Mouse (Mus musculus): ENCODE data around the gene Zscan5b. TPM values are rescaled to one million over a fixed set of nuclear protein-coding genes. Genes with fewer than 3 reads are reported as not detected.

The Zscan5b gene
- polyA plus RNA-seq, 1 experiment from 2014 or later = not detected

GRCm38 (mm10) chr7:6262984-6263383 lies 40.9 kb downstream of the Zscan5b start:
- no peak overlapping the region for H3K4me2 ChIP-seq (ENCODE audit: low read length)
- no peaks in the 10 kb centered on the region for H3K36me3 ChIP-seq (ENCODE audit: control insufficient read depth, insufficient read depth, low read length)
- H3K27me3 ChIP-seq (ENCODE audit: control insufficient read depth, insufficient read depth, low read length) = no peaks in the 10 kb centered on the region
- no peak overlapping the region for H3K9ac ChIP-seq (ENCODE audit: low read length)
- H3K4me1 ChIP-seq (ENCODE audit: control insufficient read depth in 2 of 2, insufficient read depth in 2 of 2, low read length in 2 of 2) = no peaks in the 10 kb centered on the region
- no peak overlapping the region for H3K4me3 ChIP-seq (ENCODE audit: control insufficient read depth in 1 of 2, insufficient read depth in 1 of 2, low read depth in 1 of 2, low read length in 2 of 2)
- no peak for ATAC-seq (ENCODE audit: insufficient number of reproducible peaks, insufficient read depth, low FRiP score, low read depth)
- no peaks in the 10 kb centered on the region for H3K9me3 ChIP-seq (ENCODE audit: control insufficient read depth, low read length)
- H3K27ac ChIP-seq (replicated peaks in 1 of 2; ENCODE audit: control insufficient read depth in 1 of 2, insufficient read depth in 1 of 2, low read depth in 2 of 2, low read length in 2 of 2) = no peak overlapping the region
- WGBS = 71% methylated on average over 4 of the region's 4 CpGs

DNA sequence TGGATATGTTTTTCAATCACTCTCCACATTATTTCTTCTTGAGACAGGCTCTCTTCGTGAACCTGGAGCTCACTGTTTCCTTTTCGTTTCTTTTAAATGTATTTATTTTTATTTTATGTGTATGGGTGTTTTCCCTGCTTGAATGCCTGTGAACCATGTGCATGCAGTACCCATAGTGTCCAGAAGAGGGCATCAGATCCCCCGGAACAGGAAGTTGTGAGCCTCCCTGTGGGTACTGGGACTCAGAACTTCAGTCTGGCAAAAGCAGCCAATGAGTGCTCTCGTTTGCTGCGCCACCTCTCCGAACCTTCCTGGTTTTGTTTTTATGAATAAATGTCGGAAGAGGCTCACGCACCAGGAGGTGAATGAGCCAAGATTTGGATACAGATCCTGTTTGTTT lies 43.6 kb downstream of the Zscan5b start:
- no peak overlapping the region for H3K4me2 ChIP-seq (ENCODE audit: low read length)
- H3K36me3 ChIP-seq (ENCODE audit: control insufficient read depth, insufficient read depth, low read length) = no peaks in the 10 kb centered on the region
- no peak overlapping the region for H3K27ac ChIP-seq (replicated peaks in 1 of 2; ENCODE audit: control insufficient read depth in 1 of 2, insufficient read depth in 1 of 2, low read depth in 2 of 2, low read length in 2 of 2)
- no peak overlapping the region for H3K4me3 ChIP-seq (ENCODE audit: control insufficient read depth in 1 of 2, insufficient read depth in 1 of 2, low read depth in 1 of 2, low read length in 2 of 2)
- H3K4me1 ChIP-seq (ENCODE audit: control insufficient read depth in 2 of 2, insufficient read depth in 2 of 2, low read length in 2 of 2) = no peaks in the 10 kb centered on the region
- no peaks in the 10 kb centered on the region for H3K27me3 ChIP-seq (ENCODE audit: control insufficient read depth, insufficient read depth, low read length)
- no peak for ATAC-seq (ENCODE audit: insufficient number of reproducible peaks, insufficient read depth, low FRiP score, low read depth)
- H3K9me3 ChIP-seq (ENCODE audit: control insufficient read depth, low read length) = no peaks in the 10 kb centered on the region
- WGBS = 47% methylated on average over 8 of the region's 8 CpGs
- no peak overlapping the region for H3K9ac ChIP-seq (ENCODE audit: low read length)

- no peak overlapping the region for H3K4me3 ChIP-seq (ENCODE audit: control insufficient read depth in 1 of 2, insufficient read depth in 1 of 2, low read depth in 1 of 2, low read length in 2 of 2)
- H3K27me3 ChIP-seq (ENCODE audit: control insufficient read depth, insufficient read depth, low read length) = no peaks in the 10 kb centered on the region
- ATAC-seq (ENCODE audit: insufficient number of reproducible peaks, insufficient read depth, low FRiP score, low read depth) = no peak
- no peak overlapping the region for H3K9ac ChIP-seq (ENCODE audit: low read length)
- no peaks in the 10 kb centered on the region for H3K4me1 ChIP-seq (ENCODE audit: control insufficient read depth in 2 of 2, insufficient read depth in 2 of 2, low read length in 2 of 2)
- H3K4me2 ChIP-seq (ENCODE audit: low read length) = no peak overlapping the region
- no peaks in the 10 kb centered on the region for H3K9me3 ChIP-seq (ENCODE audit: control insufficient read depth, low read length)
- no peaks in the 10 kb centered on the region for H3K36me3 ChIP-seq (ENCODE audit: control insufficient read depth, insufficient read depth, low read length)
- H3K27ac ChIP-seq (replicated peaks in 1 of 2; ENCODE audit: control insufficient read depth in 1 of 2, insufficient read depth in 1 of 2, low read depth in 2 of 2, low read length in 2 of 2) = no peak overlapping the region
- WGBS = 38% methylated on average over 3 of the region's 3 CpGs
Observed at GRCm38 (mm10) chr7:6277906-6278305, 55.8 kb downstream of the Zscan5b start.

DNA sequence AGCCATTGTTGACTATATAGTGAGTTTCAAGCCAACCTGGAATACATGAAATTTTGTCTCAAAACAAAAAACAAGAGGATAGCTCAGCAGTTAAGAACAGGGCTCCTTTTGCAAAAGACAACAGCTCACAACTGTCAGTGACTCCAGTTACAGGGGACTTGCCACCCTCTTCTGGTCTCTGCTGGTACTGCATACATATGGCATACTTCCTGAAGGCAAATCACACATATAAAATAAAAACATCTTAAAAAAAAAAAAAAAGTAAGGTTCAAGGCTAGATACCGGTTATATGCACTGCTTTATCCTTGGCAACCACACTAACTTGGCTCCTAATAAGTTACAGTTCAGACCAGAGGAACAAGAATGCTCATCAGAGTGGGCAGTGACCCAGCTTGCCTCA lies 60.7 kb downstream of the Zscan5b start:
- Histone ChIP-seq H3K9me3 (ENCODE audit: control insufficient read depth, low read length) (no peaks in the 10 kb centered on the region), H3K36me3 (ENCODE audit: control insufficient read depth, insufficient read depth, low read length) (no peaks in the 10 kb centered on the region), H3K4me1 (ENCODE audit: control insufficient read depth in 2 of 2, insufficient read depth in 2 of 2, low read length in 2 of 2) (peaks cover 5 to 11% of the 10 kb centered on the region in 2 experiments; a peak in 3 of 4 replicates), H3K27me3 (ENCODE audit: control insufficient read depth, insufficient read depth, low read length) (no peaks in the 10 kb centered on the region), H3K27ac (replicated peaks in 1 of 2; ENCODE audit: control insufficient read depth in 1 of 2, insufficient read depth in 1 of 2, low read depth in 2 of 2, low read length in 2 of 2) (peak overlapping the region in 1 of 2 experiments; percentile 79; a peak in 2 of 4 replicates), H3K9ac (ENCODE audit: low read length) (peak overlapping the region; percentile 76), H3K4me2 (ENCODE audit: low read length) (peak overlapping the region; percentile 66), H3K4me3 (ENCODE audit: control insufficient read depth in 1 of 2, insufficient read depth in 1 of 2, low read depth in 1 of 2, low read length in 2 of 2) (peak overlapping the region; percentile 53 to 83; a peak in 3 of 4 replicates)
- WGBS = 3% methylated on average over 1 of the region's 1 CpGs
- ATAC-seq (ENCODE audit: insufficient number of reproducible peaks, insufficient read depth, low FRiP score, low read depth) = no peak

- no peaks in the 10 kb centered on the region for H3K9me3 ChIP-seq (ENCODE audit: control insufficient read depth, low read length)
- no peaks in the 10 kb centered on the region for H3K27me3 ChIP-seq (ENCODE audit: control insufficient read depth, insufficient read depth, low read length)
- peaks cover 5 to 11% of the 10 kb centered on the region in 2 experiments; a peak in 3 of 4 replicates for H3K4me1 ChIP-seq (ENCODE audit: control insufficient read depth in 2 of 2, insufficient read depth in 2 of 2, low read length in 2 of 2)
- peak overlapping the region; percentile 76 for H3K9ac ChIP-seq (ENCODE audit: low read length)
- H3K4me2 ChIP-seq (ENCODE audit: low read length) = peak overlapping the region; percentile 66
- WGBS = 1% methylated on average over 23 of the region's 23 CpGs
- H3K27ac ChIP-seq (replicated peaks in 1 of 2; ENCODE audit: control insufficient read depth in 1 of 2, insufficient read depth in 1 of 2, low read depth in 2 of 2, low read length in 2 of 2) = peak overlapping the region; percentile 79 to 93
- H3K36me3 ChIP-seq (ENCODE audit: control insufficient read depth, insufficient read depth, low read length) = no peaks in the 10 kb centered on the region
- peak overlapping the region; percentile 53 to 83 for H3K4me3 ChIP-seq (ENCODE audit: control insufficient read depth in 1 of 2, insufficient read depth in 1 of 2, low read depth in 1 of 2, low read length in 2 of 2)
- peak; percentile 45; the same call in 1 of the 2 replicates for ATAC-seq (ENCODE audit: insufficient number of reproducible peaks, insufficient read depth, low FRiP score, low read depth)
Observed at GRCm38 (mm10) chr7:6283451-6284075, 61.5 kb downstream of the Zscan5b start.

DNA sequence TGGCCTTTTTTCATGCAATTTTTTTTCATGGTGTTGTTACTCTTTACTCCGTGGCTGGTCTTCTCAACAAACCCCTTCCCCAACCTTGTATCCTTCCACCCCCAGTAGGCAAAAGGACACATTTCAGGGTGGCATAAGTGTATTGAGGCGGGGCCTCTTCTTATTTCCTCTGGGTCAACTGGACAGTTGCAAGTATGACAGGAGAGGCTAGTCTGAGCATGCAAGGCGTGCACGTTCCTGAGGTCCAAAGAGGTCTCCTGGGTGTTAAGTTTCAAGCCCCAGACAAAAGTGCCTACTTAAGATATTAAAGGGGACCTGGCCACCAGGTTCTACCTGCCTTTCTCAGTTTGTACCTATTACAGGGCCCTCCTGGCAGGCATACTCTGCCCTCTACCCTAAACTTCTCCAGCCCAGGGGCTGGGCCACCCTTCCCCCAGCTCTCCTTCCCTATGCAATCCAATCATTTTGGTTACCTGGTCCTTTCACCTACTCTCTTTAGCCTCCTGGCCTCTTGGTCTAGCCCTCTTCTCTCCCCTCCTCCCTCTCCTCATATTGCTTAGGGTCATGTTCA lies 62.4 kb downstream of the Zscan5b start:
- 82% methylated on average over 4 of the region's 4 CpGs for WGBS
- H3K36me3 ChIP-seq (ENCODE audit: control insufficient read depth, insufficient read depth, low read length) = no peaks in the 10 kb centered on the region
- no peak overlapping the region for H3K27ac ChIP-seq (replicated peaks in 1 of 2; ENCODE audit: control insufficient read depth in 1 of 2, insufficient read depth in 1 of 2, low read depth in 2 of 2, low read length in 2 of 2)
- H3K4me1 ChIP-seq (ENCODE audit: control insufficient read depth in 2 of 2, insufficient read depth in 2 of 2, low read length in 2 of 2) = peaks cover 5 to 11% of the 10 kb centered on the region in 2 experiments; a peak in 3 of 4 replicates
- no peaks in the 10 kb centered on the region for H3K27me3 ChIP-seq (ENCODE audit: control insufficient read depth, insufficient read depth, low read length)
- no peak overlapping the region for H3K9ac ChIP-seq (ENCODE audit: low read length)
- no peak for ATAC-seq (ENCODE audit: insufficient number of reproducible peaks, insufficient read depth, low FRiP score, low read depth)
- H3K4me2 ChIP-seq (ENCODE audit: low read length) = no peak overlapping the region
- H3K4me3 ChIP-seq (ENCODE audit: control insufficient read depth in 1 of 2, insufficient read depth in 1 of 2, low read depth in 1 of 2, low read length in 2 of 2) = no peak overlapping the region
- no peaks in the 10 kb centered on the region for H3K9me3 ChIP-seq (ENCODE audit: control insufficient read depth, low read length)

DNA sequence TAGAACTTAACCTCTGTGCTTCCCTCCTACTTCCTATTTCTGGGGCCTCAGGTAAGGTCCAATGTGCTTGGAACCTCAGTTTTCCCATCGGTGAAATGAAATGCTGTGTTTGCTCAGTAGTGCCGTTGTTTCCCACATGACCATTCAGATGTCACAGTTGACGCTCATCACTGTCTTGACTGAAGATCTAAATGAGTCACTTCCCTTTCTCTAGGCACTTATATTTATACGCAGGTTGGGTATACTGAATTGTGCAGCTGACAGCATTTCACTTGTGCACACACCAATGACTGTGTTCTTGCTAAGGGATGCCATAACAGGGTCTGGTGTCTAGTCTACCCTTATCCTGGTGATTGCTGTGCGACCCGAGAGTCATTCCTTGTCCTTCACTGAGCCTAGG lies 63.3 kb downstream of the Zscan5b start:
- Histone ChIP-seq H3K4me3 (ENCODE audit: control insufficient read depth in 1 of 2, insufficient read depth in 1 of 2, low read depth in 1 of 2, low read length in 2 of 2) (no peak overlapping the region), H3K9me3 (ENCODE audit: control insufficient read depth, low read length) (no peaks in the 10 kb centered on the region), H3K27ac (replicated peaks in 1 of 2; ENCODE audit: control insufficient read depth in 1 of 2, insufficient read depth in 1 of 2, low read depth in 2 of 2, low read length in 2 of 2) (peak overlapping the region in 1 of 2 experiments; percentile 79; a peak in 1 of 4 replicates), H3K27me3 (ENCODE audit: control insufficient read depth, insufficient read depth, low read length) (no peaks in the 10 kb centered on the region), H3K4me2 (ENCODE audit: low read length) (no peak overlapping the region), H3K4me1 (ENCODE audit: control insufficient read depth in 2 of 2, insufficient read depth in 2 of 2, low read length in 2 of 2) (peaks cover 5 to 11% of the 10 kb centered on the region in 2 experiments; a peak in 3 of 4 replicates), H3K9ac (ENCODE audit: low read length) (no peak overlapping the region), H3K36me3 (ENCODE audit: control insufficient read depth, insufficient read depth, low read length) (no peaks in the 10 kb centered on the region)
- 87% methylated on average over 6 of the region's 6 CpGs for WGBS
- no peak for ATAC-seq (ENCODE audit: insufficient number of reproducible peaks, insufficient read depth, low FRiP score, low read depth)
